Mouse (Mus musculus): ENCODE results near the gene Foxm1.

DNA sequence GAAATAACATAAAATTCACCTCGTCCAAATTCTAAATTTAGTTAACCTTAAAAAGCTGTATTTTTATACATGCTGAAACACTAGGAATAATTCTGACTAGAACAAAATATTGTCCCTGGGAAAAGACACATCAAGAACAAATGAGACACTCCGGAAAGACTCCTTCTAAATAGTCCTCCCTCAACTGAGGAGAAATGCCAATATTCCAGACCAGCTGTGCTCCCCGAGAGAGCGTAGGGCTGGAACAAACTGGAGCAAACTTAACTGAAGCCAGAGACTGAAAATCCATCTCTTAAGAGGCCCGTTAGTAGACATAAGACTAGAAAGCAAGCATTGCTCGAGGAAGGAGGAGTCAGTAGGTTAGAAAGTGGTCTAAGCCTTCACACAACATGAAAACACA, 16.0 kb upstream of the Foxm1 start:
- TF ChIP-seq GATA1 (IDR thresholded peaks at IDR 0.05; ENCODE audit: low read length), result no peak
- no peak for TF ChIP-seq TAL1 (IDR thresholded peaks at IDR 0.05; ENCODE audit: low read length)
